Mouse (Mus musculus): Measurements from ENCODE around the gene Cblb.

GRCm38 (mm10) chr16:52061015-52061481, 30.0 kb downstream of the Cblb start:
- TF ChIP-seq CTCF (IDR thresholded peaks at IDR 0.05; ENCODE audit: borderline replicate concordance, control insufficient read depth, extremely low read depth, insufficient read depth, low read length, poor library complexity) (no peak), POLR2A (IDR thresholded peaks at IDR 0.05; ENCODE audit: control insufficient read depth, extremely low read depth, insufficient read depth, low read length, poor library complexity) (no peak)

All from thymus, adult 2 months (tissue).